Mouse (Mus musculus) C2C12 (cell line): ENCODE data around the gene Gjc1. TPM values are rescaled to one million over a fixed set of nuclear protein-coding genes. Genes with fewer than 3 reads are reported as not detected.

ENCODE experiments used
- H3K27me3 ChIP-seq: one replicate; pipeline ENCODE4 v1.6.1; 2011; ENCODE audit not compliant: control insufficient read depth, insufficient read depth, insufficient read length
- H3K36me3 ChIP-seq: one replicate; pipeline ENCODE4 v1.6.1; 2011; ENCODE audit not compliant: control insufficient read depth, insufficient read depth
- H3K4me3 ChIP-seq: one replicate; pipeline ENCODE4 v1.5.1; 2011; ENCODE audit warnings: mild to moderate bottlenecking, control low read depth; ENCODE audit not compliant: poor library complexity, insufficient read depth, severe bottlenecking
- H3K79me2 ChIP-seq: one replicate; pipeline ENCODE4 v1.6.1; 2011; ENCODE audit not compliant: control insufficient read depth, insufficient read depth
- H3K79me3 ChIP-seq: one replicate; pipeline ENCODE4 v1.6.1; 2011; ENCODE audit warnings: low read depth, control low read depth
- H3ac ChIP-seq: one replicate; pipeline ENCODE3; 2011; ENCODE audit warnings: low read depth; ENCODE audit not compliant: control insufficient read depth, insufficient read length
- CEBPB ChIP-seq: IDR thresholded peaks from one replicate; pipeline ENCODE4 v1.6.1; 2011; ENCODE audit warnings: low read depth, mild to moderate bottlenecking, control low read depth, moderate library complexity
- CTCF ChIP-seq: IDR thresholded peaks from one replicate; pipeline ENCODE4 v1.5.1; 2011; ENCODE audit not compliant: control insufficient read depth, insufficient read depth, insufficient read length
- FOSL1 ChIP-seq: IDR thresholded peaks from one replicate; pipeline ENCODE4 v1.8.0; 2011; ENCODE audit warnings: mild to moderate bottlenecking, low read length; ENCODE audit not compliant: poor library complexity, insufficient read depth, severe bottlenecking
- MAX ChIP-seq: IDR thresholded peaks from one replicate; pipeline ENCODE4 v1.6.1; 2011; ENCODE audit warnings: mild to moderate bottlenecking, control low read depth
- MYOD1 ChIP-seq: IDR thresholded peaks from one replicate; pipeline ENCODE4 v1.6.1; 2011; ENCODE audit warnings: low read depth; ENCODE audit not compliant: control insufficient read depth, insufficient read length
- MYOG ChIP-seq: IDR thresholded peaks from one replicate; pipeline ENCODE4 v1.6.1; 2011; ENCODE audit not compliant: control insufficient read depth, insufficient read length; ENCODE audit errors: extremely low read depth
- USF1 ChIP-seq: IDR thresholded peaks from one replicate; pipeline ENCODE4 v1.6.1; 2011; ENCODE audit warnings: low read depth, mild to moderate bottlenecking, control low read depth, moderate library complexity
- polyA plus RNA-seq: library from polyadenylated mRNA; unstranded; fragments of >200 nt; fragmentation: generic; extraction: Trizol; gene quantifications from one replicate; pipeline ENCODE4 v1.2.1, GENCODE M21; 2012; ENCODE audit warnings: missing spikeins

Gene Gjc1
- polyA plus RNA-seq, 1 experiment, result 20.7 TPM

GRCm38 (mm10) chr11:102778597-102778996 is 40.9 kb downstream of the Gjc1 start:
- no peaks in the 10 kb centered on the region for H3K27me3 ChIP-seq
- no peak for TF ChIP-seq USF1
- no peak for TF ChIP-seq MAX
- no peak for TF ChIP-seq FOSL1
- no peak for TF ChIP-seq CTCF
- TF ChIP-seq MYOG, result no peak
- no peak for TF ChIP-seq CEBPB
- no peak for TF ChIP-seq MYOD1
- H3K79me2 ChIP-seq, result no peaks in the 10 kb centered on the region
- no peak overlapping the region for H3K4me3 ChIP-seq
- no peaks in the 10 kb centered on the region for H3K36me3 ChIP-seq
- H3ac ChIP-seq, result no peak overlapping the region
- no peaks in the 10 kb centered on the region for H3K79me3 ChIP-seq

- H3K79me2 ChIP-seq, result no peaks in the 10 kb centered on the region
- no peak overlapping the region for H3K4me3 ChIP-seq
- H3ac ChIP-seq, result no peak overlapping the region
- TF ChIP-seq MYOG, result no peak
- TF ChIP-seq USF1, result no peak
- TF ChIP-seq FOSL1, result no peak
- TF ChIP-seq CTCF, result no peak
- no peaks in the 10 kb centered on the region for H3K27me3 ChIP-seq
- no peaks in the 10 kb centered on the region for H3K79me3 ChIP-seq
- H3K36me3 ChIP-seq, result no peaks in the 10 kb centered on the region
Measured at GRCm38 (mm10) chr11:102778165-102778564, 41.3 kb downstream of the Gjc1 start.

DNA sequence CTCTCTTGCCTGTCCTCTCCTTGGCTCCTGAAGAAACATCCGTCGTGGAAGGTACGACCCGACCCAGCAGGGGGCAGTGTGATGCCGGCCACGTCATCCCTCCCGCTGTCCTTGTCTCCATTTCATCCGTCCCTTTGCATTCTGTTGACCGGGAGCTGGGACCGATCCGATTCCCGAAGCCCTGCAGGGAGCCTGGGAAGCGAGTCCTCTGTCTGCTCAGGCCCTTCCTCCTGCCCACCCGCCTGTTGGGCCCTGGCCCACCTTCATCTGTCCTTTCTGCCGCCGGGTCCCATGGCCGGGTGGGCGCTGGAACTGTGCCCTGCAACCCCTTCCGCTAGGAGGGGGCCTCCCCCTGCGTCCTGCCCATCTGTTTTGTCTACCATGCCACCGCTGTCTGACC is 41.9 kb downstream of the Gjc1 start:
- Histone ChIP-seq H3ac (peak overlapping the region; percentile 12), H3K36me3 (no peaks in the 10 kb centered on the region), H3K79me3 (no peaks in the 10 kb centered on the region), H3K4me3 (no peak overlapping the region), H3K27me3 (no peaks in the 10 kb centered on the region), H3K79me2 (no peaks in the 10 kb centered on the region)
- TF ChIP-seq MAX (no peak), CTCF (peak; percentile 90), FOSL1 (peak; percentile 26)

GRCm38 (mm10) chr11:102774621-102775141 is 44.8 kb downstream of the Gjc1 start:
- no peak for TF ChIP-seq MYOG
- H3K79me3 ChIP-seq, result no peaks in the 10 kb centered on the region
- no peaks in the 10 kb centered on the region for H3K79me2 ChIP-seq
- no peaks in the 10 kb centered on the region for H3K36me3 ChIP-seq
- peak overlapping the region; percentile 36 for H3K4me3 ChIP-seq
- peak overlapping the region; percentile 27 for H3ac ChIP-seq
- no peaks in the 10 kb centered on the region for H3K27me3 ChIP-seq

GRCm38 (mm10) chr11:102773713-102774611 is 45.5 kb downstream of the Gjc1 start:
- peak overlapping the region; percentile 36 for H3K4me3 ChIP-seq
- no peaks in the 10 kb centered on the region for H3K79me2 ChIP-seq
- no peaks in the 10 kb centered on the region for H3K36me3 ChIP-seq
- peak; percentile 92 for TF ChIP-seq CTCF
- TF ChIP-seq CEBPB, result no peak
- H3K27me3 ChIP-seq, result no peaks in the 10 kb centered on the region
- H3ac ChIP-seq, result peak overlapping the region; percentile 27
- H3K79me3 ChIP-seq, result no peaks in the 10 kb centered on the region

- TF ChIP-seq MYOD1 (no peak), FOSL1 (no peak), MYOG (no peak), MAX (no peak)
- Histone ChIP-seq H3K27me3 (no peaks in the 10 kb centered on the region), H3K79me3 (no peaks in the 10 kb centered on the region), H3K4me3 (no peak overlapping the region), H3ac (no peak overlapping the region), H3K36me3 (no peaks in the 10 kb centered on the region), H3K79me2 (no peaks in the 10 kb centered on the region)
Measured at GRCm38 (mm10) chr11:102772771-102773700, 46.5 kb downstream of the Gjc1 start.
